Mouse (Mus musculus) midbrain, embryonic 11.5 days (tissue): ENCODE data around the gene Mki67. TPM values are rescaled to one million over a fixed set of nuclear protein-coding genes. Genes with fewer than 3 reads are reported as not detected.

Experiments
- ATAC-seq: fragments of 200-750 bp; cut with Nextera tagmentation; 2 replicates; pipeline ENCODE4 v1.8.0; 2017; ENCODE audit warnings: moderate TSS enrichment, moderate library complexity; ENCODE audit not compliant: low FRiP score
- DNase-seq: peaks from one replicate; pipeline ENCODE4 v3.0.0; 2015; ENCODE audit warnings: low spot score; ENCODE audit errors: missing footprints
- H3K27ac ChIP-seq: fragments of 300-500 bp; sonication (generic); 2 replicates; pipeline ENCODE4 v1.5.1; 2014; ENCODE audit warnings: low read depth, low read length
- H3K27me3 ChIP-seq: fragments of 300-500 bp; sonication (generic); 2 replicates; pipeline ENCODE4 v1.6.1; 2014; ENCODE audit warnings: mild to moderate bottlenecking, low read length, moderate library complexity, mixed read lengths; ENCODE audit not compliant: control insufficient read depth, insufficient read depth
- H3K36me3 ChIP-seq: fragments of 300-500 bp; sonication (generic); 2 replicates; pipeline ENCODE4 v1.6.1; 2014; ENCODE audit warnings: mild to moderate bottlenecking, low read length, moderate library complexity, mixed read lengths; ENCODE audit not compliant: control insufficient read depth, insufficient read depth
- H3K4me1 ChIP-seq: fragments of 300-500 bp; sonication (generic); 2 replicates; pipeline ENCODE4 v1.6.1; 2014; ENCODE audit warnings: low read length; ENCODE audit not compliant: control insufficient read depth, insufficient read depth
- H3K4me2 ChIP-seq: fragments of 300-500 bp; sonication (generic); 2 replicates; pipeline ENCODE4 v1.6.1; 2014; ENCODE audit warnings: mild to moderate bottlenecking, moderate library complexity
- H3K4me3 ChIP-seq: fragments of 300-500 bp; sonication (generic); 2 replicates; pipeline ENCODE4 v1.5.1; 2014; ENCODE audit warnings: low read depth, low read length
- H3K9ac ChIP-seq: fragments of 300-500 bp; sonication (generic); 2 replicates; pipeline ENCODE4 v1.6.1; 2014; ENCODE audit warnings: low read length
- H3K9me3 ChIP-seq: fragments of 300-500 bp; sonication (generic); 2 replicates; pipeline ENCODE4 v1.6.1; 2016; ENCODE audit warnings: low read length; ENCODE audit not compliant: control insufficient read depth
- WGBS: fragments of 180-500 bp; shearing (Covaris S2); extraction: QIAGEN DNeasy Blood & Tissue Kit; methylation state at CpG from one replicate; pipeline ENCODE4 v1.1.7; 2014; 5-methylcytosine and 5-hydroxymethylcytosine counted together
- polyA plus RNA-seq: library from polyadenylated mRNA; unstranded; fragments of >200 nt; fragmentation: Nextera tagmentation; extraction: Ambion mirVana; gene quantifications from 2 replicates; pipeline ENCODE4 v1.2.1, GENCODE M21; 2014

Mki67 gene
- polyA plus RNA-seq, 1 experiment from 2014 or later, result 62.2 TPM

DNA sequence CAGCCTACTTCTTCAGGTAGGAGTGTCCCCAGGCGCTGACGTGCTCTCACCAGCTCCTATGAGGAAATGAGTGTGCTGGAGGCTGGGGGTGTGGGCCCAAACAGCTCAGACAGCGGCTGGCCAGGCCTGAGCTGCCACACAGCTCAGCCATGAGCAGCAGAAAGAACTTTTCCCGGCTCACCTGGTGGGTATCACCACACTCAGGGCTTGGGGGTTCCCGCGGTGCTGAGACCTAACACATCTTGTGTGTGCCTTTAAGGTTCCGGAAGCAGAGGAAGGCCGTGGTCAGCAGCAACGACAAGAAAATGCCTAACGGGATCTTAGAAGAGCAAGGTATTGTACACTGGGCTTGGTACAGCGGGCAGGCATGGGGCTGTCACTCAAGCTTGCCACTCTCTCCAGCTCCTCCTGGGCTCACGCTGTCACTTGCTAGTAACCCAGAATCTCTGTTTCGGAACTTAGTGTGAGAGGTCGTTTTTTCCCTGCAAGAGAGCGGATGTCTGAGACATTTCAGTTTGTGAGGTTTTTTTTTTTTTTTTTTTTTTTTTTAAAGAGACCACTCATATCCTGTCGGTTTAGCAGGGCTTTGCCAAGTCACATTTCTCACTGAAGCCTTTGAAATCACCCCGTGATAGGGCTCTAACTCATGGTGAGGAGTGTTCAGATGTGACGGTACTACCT, 64.2 kb downstream of the Mki67 start:
- H3K9ac ChIP-seq, result no peak overlapping the region
- ATAC-seq, result no peak
- H3K27ac ChIP-seq, result no peak overlapping the region
- H3K4me3 ChIP-seq, result no peak overlapping the region
- no peak overlapping the region for H3K4me2 ChIP-seq
- no peak for DNase-seq
- H3K27me3 ChIP-seq, result no peaks in the 10 kb centered on the region
- H3K9me3 ChIP-seq, result no peaks in the 10 kb centered on the region
- no peaks in the 10 kb centered on the region for H3K36me3 ChIP-seq
- H3K4me1 ChIP-seq, result no peaks in the 10 kb centered on the region
- WGBS, result 75% methylated on average over 18 of the region's 18 CpGs

DNA sequence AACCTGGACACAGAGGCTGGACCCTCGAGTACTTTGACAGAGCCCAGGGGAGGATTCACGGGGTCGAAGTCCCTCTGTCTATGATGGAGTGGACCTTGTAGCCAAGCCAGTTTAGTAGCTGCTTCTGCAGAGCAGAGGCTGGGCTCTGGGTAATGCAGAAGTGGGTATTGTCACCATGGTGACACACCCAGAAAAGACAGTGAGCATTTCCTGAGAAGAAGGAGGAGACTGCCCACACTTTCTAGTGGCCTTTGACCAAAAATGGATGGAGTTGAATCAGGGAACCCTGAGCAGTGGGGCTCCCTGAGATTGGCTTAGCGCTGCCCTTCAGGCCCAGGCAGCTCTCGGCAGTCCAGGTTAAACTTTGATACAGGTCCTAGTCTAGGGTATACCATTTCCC, 66.1 kb downstream of the Mki67 start:
- Histone ChIP-seq H3K4me3 (no peak overlapping the region), H3K4me2 (no peak overlapping the region), H3K9ac (no peak overlapping the region), H3K27ac (no peak overlapping the region), H3K27me3 (no peaks in the 10 kb centered on the region), H3K9me3 (no peaks in the 10 kb centered on the region), H3K4me1 (no peaks in the 10 kb centered on the region), H3K36me3 (no peaks in the 10 kb centered on the region)
- 90% methylated on average over 5 of the region's 5 CpGs for WGBS
- no peak for DNase-seq
- no peak for ATAC-seq

DNA sequence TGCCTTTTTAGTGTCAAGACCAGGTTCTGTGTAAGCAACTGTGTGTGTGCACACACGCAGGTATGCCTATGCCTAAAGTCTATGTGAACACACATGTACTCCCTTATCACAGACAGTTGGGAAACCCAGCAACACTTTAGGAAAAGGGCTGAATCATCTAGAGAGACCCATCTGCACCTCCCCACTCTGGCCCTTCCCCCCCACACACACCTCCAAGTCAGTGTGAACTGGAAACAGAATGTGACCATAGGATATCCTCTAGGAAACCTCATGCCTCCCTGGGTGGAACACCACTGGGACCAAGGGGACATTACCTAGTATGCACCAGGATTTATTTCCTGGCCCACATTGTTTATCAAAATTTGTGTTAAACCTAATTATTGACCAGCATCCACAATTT, 66.9 kb downstream of the Mki67 start:
- H3K36me3 ChIP-seq, result no peaks in the 10 kb centered on the region
- no peaks in the 10 kb centered on the region for H3K4me1 ChIP-seq
- no peak overlapping the region for H3K9ac ChIP-seq
- no peak overlapping the region for H3K4me2 ChIP-seq
- DNase-seq (no peak), ATAC-seq (no peak)
- WGBS, result 92% methylated on average over 1 of the region's 1 CpGs
- no peak overlapping the region for H3K27ac ChIP-seq
- H3K4me3 ChIP-seq, result no peak overlapping the region
- no peaks in the 10 kb centered on the region for H3K27me3 ChIP-seq
- no peaks in the 10 kb centered on the region for H3K9me3 ChIP-seq

DNA sequence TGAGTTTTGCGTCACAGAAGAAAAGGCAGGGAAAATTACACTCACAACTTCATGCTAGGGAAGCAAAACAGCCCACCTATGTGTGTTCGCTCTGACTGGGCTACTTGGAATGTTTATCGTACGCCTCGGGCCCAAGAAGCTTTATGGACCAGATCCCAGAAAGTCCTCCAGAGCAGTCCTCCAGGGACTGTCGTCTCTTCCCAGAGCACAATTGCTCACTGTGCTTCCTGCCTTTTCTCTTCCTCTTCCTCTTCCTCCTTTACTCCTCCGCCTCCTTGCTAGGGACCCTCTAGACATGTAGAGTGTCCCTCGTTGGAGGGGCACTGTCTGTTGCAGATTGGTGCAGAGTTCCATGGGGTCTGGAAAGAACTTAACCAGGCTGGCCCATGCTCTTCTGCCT, 67.3 kb downstream of the Mki67 start:
- H3K4me1 ChIP-seq, result no peaks in the 10 kb centered on the region
- no peak for ATAC-seq
- H3K4me2 ChIP-seq, result no peak overlapping the region
- WGBS, result 94% methylated on average over 8 of the region's 8 CpGs
- H3K4me3 ChIP-seq, result no peak overlapping the region
- H3K27ac ChIP-seq, result no peak overlapping the region
- no peaks in the 10 kb centered on the region for H3K9me3 ChIP-seq
- no peaks in the 10 kb centered on the region for H3K27me3 ChIP-seq
- H3K9ac ChIP-seq, result no peak overlapping the region
- DNase-seq, result no peak
- no peaks in the 10 kb centered on the region for H3K36me3 ChIP-seq

DNA sequence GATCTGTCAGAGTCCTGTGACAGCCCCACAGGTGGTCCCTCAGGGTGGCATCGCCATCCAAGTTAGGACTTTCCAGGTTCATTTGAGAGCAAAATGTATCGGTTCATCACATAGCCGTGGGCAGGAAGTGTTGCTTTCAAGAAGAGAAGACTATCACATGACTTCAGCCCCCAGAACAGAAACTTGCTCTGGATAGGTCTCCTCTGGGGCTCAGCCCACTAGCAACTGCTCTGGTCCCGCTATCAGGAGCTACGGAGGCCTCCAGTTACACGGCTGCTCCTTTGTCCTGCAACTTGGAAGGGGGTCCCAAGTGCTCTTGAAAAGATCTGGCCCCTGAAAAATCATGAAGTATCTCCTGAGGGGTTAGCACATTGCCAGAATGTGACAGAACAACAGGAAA, 69.2 kb downstream of the Mki67 start:
- Histone ChIP-seq H3K27ac (no peak overlapping the region), H3K9me3 (no peaks in the 10 kb centered on the region), H3K4me3 (no peak overlapping the region), H3K4me2 (no peak overlapping the region), H3K27me3 (no peaks in the 10 kb centered on the region), H3K9ac (no peak overlapping the region), H3K36me3 (no peaks in the 10 kb centered on the region), H3K4me1 (no peaks in the 10 kb centered on the region)
- DNase-seq (no peak), ATAC-seq (no peak)
- WGBS, result 85% methylated on average over 6 of the region's 6 CpGs

DNA sequence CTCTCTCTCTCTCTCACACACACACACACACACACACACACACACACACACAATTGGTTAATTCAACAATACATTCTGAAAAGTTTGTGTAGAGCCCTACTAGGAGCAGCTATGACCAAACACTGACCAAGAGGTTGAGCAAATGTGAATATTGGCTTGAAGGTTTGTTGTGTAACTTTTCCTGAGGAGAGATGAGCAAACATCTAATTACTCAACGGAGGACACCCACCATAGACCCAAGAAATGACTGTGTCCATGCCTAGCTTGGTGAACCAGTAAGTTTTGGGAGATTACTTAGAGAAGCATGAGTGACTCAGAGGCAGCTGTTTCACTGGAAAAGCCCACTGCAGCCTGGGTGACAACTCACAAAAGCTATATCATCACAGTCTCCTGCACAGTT, 71.7 kb downstream of the Mki67 start:
- no peaks in the 10 kb centered on the region for H3K27me3 ChIP-seq
- no peaks in the 10 kb centered on the region for H3K4me1 ChIP-seq
- no peak for ATAC-seq
- no peaks in the 10 kb centered on the region for H3K36me3 ChIP-seq
- H3K4me3 ChIP-seq, result no peak overlapping the region
- H3K4me2 ChIP-seq, result no peak overlapping the region
- WGBS, result 89% methylated on average over 1 of the region's 1 CpGs
- no peak overlapping the region for H3K27ac ChIP-seq
- no peak overlapping the region for H3K9ac ChIP-seq
- no peaks in the 10 kb centered on the region for H3K9me3 ChIP-seq
- no peak for DNase-seq

DNA sequence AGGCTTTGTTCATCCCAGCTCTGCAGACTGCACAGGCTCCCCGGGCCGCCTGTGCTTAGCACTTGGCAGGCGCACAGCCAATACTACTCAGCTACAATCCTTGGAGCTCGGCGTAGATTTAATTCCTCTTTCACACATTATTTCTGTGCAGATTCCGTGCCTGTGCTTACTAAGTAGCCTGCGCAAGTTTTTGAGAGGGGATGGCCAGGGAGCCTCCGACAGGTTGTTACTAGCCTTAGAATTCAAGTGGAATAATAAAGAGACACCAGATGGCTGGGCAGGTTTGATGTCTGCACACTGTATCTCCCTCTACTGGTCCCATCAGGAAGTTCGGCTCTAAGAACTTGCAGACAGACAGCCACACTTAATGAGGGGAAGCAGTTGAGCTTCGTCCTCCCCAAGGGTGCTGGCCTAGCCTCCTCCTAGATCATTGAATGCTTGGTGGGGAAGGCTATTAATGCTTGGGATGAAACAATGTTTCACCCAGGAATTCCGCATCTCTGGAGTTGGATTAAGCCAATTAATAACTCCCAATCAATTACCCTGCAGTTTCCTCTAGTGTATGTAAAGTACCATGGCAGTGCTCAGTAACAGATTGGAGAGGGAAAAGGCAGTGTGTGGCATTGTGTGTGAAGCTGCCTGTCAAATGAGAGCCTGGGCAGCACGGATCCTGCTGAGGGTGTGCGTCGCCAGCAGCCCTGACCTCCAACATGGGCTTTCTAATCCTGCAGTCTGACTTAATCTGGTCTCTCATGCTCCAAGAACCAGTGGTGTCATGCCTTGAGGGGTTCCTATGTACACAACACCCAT, 74.3 kb downstream of the Mki67 start:
- no peaks in the 10 kb centered on the region for H3K36me3 ChIP-seq
- no peak overlapping the region for H3K4me2 ChIP-seq
- H3K4me3 ChIP-seq, result no peak overlapping the region
- WGBS, result 62% methylated on average over 14 of the region's 14 CpGs
- H3K4me1 ChIP-seq, result no peaks in the 10 kb centered on the region
- ATAC-seq, result peak; percentile 59; the same call in 1 of the 2 replicates
- DNase-seq, result peak; percentile 87
- no peaks in the 10 kb centered on the region for H3K27me3 ChIP-seq
- H3K27ac ChIP-seq, result no peak overlapping the region
- no peak overlapping the region for H3K9ac ChIP-seq
- H3K9me3 ChIP-seq, result no peaks in the 10 kb centered on the region

Other genes starting within 250 kb of the Mki67 start
- not detected in 2 replicates for gene Clrn3, start 187.7 kb downstream of the Mki67 start, polyA plus RNA-seq
- gene Ptpre, start 178.9 kb downstream of the Mki67 start, polyA plus RNA-seq, result 0.48 and 0.53 TPM in 2 replicates